Mouse (Mus musculus) gastrocnemius, postnatal 25 days (tissue): ENCODE measurements at regions not wholly inside any gene's neighbourhood (a gene's known extent, or its start where the extent isn't known, plus 50 kb on each side); places are given as distances from the start of the nearest gene placed in this dataset.
A peak's percentile ranks its signal among the peaks of the same experiment; 100 is the strongest.

Experiments
- DNase-seq: peaks from one replicate; pipeline ENCODE4 v3.0.0; 2022

GRCm38 (mm10) chrX:77009336-77009735 is 406.6 kb upstream of the Cldn34d start:
- DNase-seq = no peak

- DNase-seq = no peak
These were observed 411.2 kb upstream of the Cldn34d start for GRCm38 (mm10) chrX:77013890-77014289.

- DNase-seq = peak; percentile 10
These were observed 448.0 kb upstream of the Cldn34d start for GRCm38 (mm10) chrX:77050401-77051381.

- DNase-seq = no peak
These were observed 449.3 kb upstream of the Cldn34d start for GRCm38 (mm10) chrX:77052036-77052435.

- DNase-seq = no peak
These were observed 431.0 kb upstream of the Tbl1x start for GRCm38 (mm10) chrX:77079776-77080175.

- no peak for DNase-seq
These were observed 428.1 kb upstream of the Tbl1x start for GRCm38 (mm10) chrX:77082716-77083115.

- no peak for DNase-seq
These were observed 389.1 kb upstream of the Tbl1x start for GRCm38 (mm10) chrX:77121761-77122160.
